Mouse (Mus musculus) cortical plate, adult 2 months (tissue): ENCODE data around the gene Dapk2.

Experiments
- CTCF ChIP-seq: fragments of 200-500 bp; IDR thresholded peaks from 2 replicates; pipeline ENCODE4 v1.5.1; 2011; ENCODE audit warnings: mild to moderate bottlenecking, control low read depth, low read length; ENCODE audit not compliant: insufficient read depth; ENCODE audit errors: extremely low read depth
- POLR2A ChIP-seq: fragments of 200-500 bp; IDR thresholded peaks from 2 replicates; pipeline ENCODE4 v1.6.1; 2011; ENCODE audit warnings: mild to moderate bottlenecking, low read length, control low read depth; ENCODE audit not compliant: insufficient read depth; ENCODE audit errors: extremely low read depth

GRCm38 (mm10) chr9:66240493-66240892 lies 82.5 kb downstream of the Dapk2 start:
- TF ChIP-seq CTCF = no peak
- TF ChIP-seq POLR2A = no peak
